Mouse (Mus musculus): ENCODE results near the gene Dock1. TPM values are rescaled to one million over a fixed set of nuclear protein-coding genes. Genes with fewer than 3 reads are reported as not detected.

Gene Dock1
- total RNA-seq, 1 experiment: 24.3 TPM

DNA sequence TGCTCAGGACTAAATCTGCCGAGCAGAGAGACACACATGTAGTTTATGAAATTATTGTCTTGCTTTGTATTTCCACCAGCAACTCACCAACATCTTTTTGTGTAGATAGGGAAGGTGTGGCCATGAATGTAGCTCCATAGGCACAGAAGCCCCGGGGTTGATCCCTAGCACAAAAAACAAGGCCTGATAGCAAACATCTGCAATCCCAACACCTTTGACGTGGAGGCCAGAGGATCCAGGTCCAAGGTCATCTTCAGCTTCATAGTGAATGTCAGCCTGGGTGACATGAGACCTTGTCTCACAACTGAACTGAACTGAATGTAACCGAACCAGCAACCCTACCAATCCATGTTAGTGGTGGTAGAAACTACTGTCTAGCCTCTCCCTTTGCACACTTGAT, 116.7 kb downstream of the Dock1 start:
- Histone ChIP-seq H3K36me3 (ENCODE audit: control insufficient read depth, insufficient read depth, low read length, poor library complexity, severe bottlenecking) (no peaks in the 10 kb centered on the region), H3K27ac (ENCODE audit: insufficient read depth, low read depth, low read length, poor library complexity, severe bottlenecking) (no peak overlapping the region)

GRCm38 (mm10) chr7:134794889-134795288, 124.4 kb downstream of the Dock1 start:
- TF ChIP-seq CHD2 (IDR thresholded peaks at IDR 0.05; ENCODE audit: low read depth, low read length): no peak
- TF ChIP-seq HCFC1 (IDR thresholded peaks at IDR 0.05; ENCODE audit: borderline replicate concordance, insufficient read depth, low read length): no peak
- TF ChIP-seq ZNF384 (IDR thresholded peaks at IDR 0.05; ENCODE audit: low read depth, low read length): no peak
- TF ChIP-seq MAFK (IDR thresholded peaks at IDR 0.05; ENCODE audit: insufficient read depth, low read depth, low read length): no peak
- H3K36me3 ChIP-seq (ENCODE audit: control insufficient read depth, insufficient read depth, low read length, poor library complexity, severe bottlenecking): no peaks in the 10 kb centered on the region
- H3K4me1 ChIP-seq (ENCODE audit: control insufficient read depth in 2 of 2, insufficient read depth in 2 of 2, low read length in 2 of 2, poor library complexity in 1 of 2): no peaks in the 10 kb centered on the region
- no peak overlapping the region for H3K27ac ChIP-seq (ENCODE audit: insufficient read depth, low read depth, low read length, poor library complexity, severe bottlenecking)
- in situ Hi-C loops (cut with MboI; ENCODE audit: low sequenced_read_pairs in 2 of 2, unreplicated experiment in 2 of 2): no loop called here
- H3K4me3 ChIP-seq (ENCODE audit: insufficient read depth in 1 of 2, low read depth in 1 of 2, low read length in 2 of 2, poor library complexity in 1 of 2, severe bottlenecking in 1 of 2): no peak overlapping the region
- H3K9ac ChIP-seq (ENCODE audit: insufficient read depth, low read depth, low read length, poor library complexity, severe bottlenecking): no peak overlapping the region
- no peak for DNase-seq (ENCODE audit: low read depth, low spot score)
- H3K9me3 ChIP-seq (ENCODE audit: control insufficient read depth, insufficient read depth, low read depth, low read length): no peaks in the 10 kb centered on the region

More for the DNA sequence above, 116.7 kb downstream of the Dock1 start:
- no peak for TF ChIP-seq HCFC1 (IDR thresholded peaks at IDR 0.05; ENCODE audit: borderline replicate concordance, insufficient read depth, low read length)
- TF ChIP-seq ZNF384 (IDR thresholded peaks at IDR 0.05; ENCODE audit: low read depth, low read length): no peak
- TF ChIP-seq ZC3H11A (IDR thresholded peaks at IDR 0.05; ENCODE audit: borderline replicate concordance, low read depth, low read length): no peak
- no peak for TF ChIP-seq CHD2 (IDR thresholded peaks at IDR 0.05; ENCODE audit: low read depth, low read length)
- TF ChIP-seq MAFK (IDR thresholded peaks at IDR 0.05; ENCODE audit: insufficient read depth, low read depth, low read length): no peak
- H3K9me3 ChIP-seq (ENCODE audit: control insufficient read depth, insufficient read depth, low read depth, low read length): no peaks in the 10 kb centered on the region
- in situ Hi-C loops (cut with MboI; ENCODE audit: low sequenced_read_pairs in 2 of 2, unreplicated experiment in 2 of 2): no loop called here
- no peak for DNase-seq (ENCODE audit: low read depth, low spot score)
- no peaks in the 10 kb centered on the region for H3K4me1 ChIP-seq (ENCODE audit: control insufficient read depth in 2 of 2, insufficient read depth in 2 of 2, low read length in 2 of 2, poor library complexity in 1 of 2)
- H3K9ac ChIP-seq (ENCODE audit: insufficient read depth, low read depth, low read length, poor library complexity, severe bottlenecking): no peak overlapping the region
- H3K4me3 ChIP-seq (ENCODE audit: insufficient read depth in 1 of 2, low read depth in 1 of 2, low read length in 2 of 2, poor library complexity in 1 of 2, severe bottlenecking in 1 of 2): no peak overlapping the region

- H3K9me3 ChIP-seq (ENCODE audit: control insufficient read depth, insufficient read depth, low read depth, low read length): no peaks in the 10 kb centered on the region
- H3K9ac ChIP-seq (ENCODE audit: insufficient read depth, low read depth, low read length, poor library complexity, severe bottlenecking): no peak overlapping the region
- H3K27ac ChIP-seq (ENCODE audit: insufficient read depth, low read depth, low read length, poor library complexity, severe bottlenecking): no peak overlapping the region
- no peaks in the 10 kb centered on the region for H3K4me1 ChIP-seq (ENCODE audit: control insufficient read depth in 2 of 2, insufficient read depth in 2 of 2, low read length in 2 of 2, poor library complexity in 1 of 2)
- in situ Hi-C loops (cut with MboI; ENCODE audit: low sequenced_read_pairs in 2 of 2, unreplicated experiment in 2 of 2): no loop called here
- TF ChIP-seq ZNF384 (IDR thresholded peaks at IDR 0.05; ENCODE audit: low read depth, low read length) (no peak), ZC3H11A (IDR thresholded peaks at IDR 0.05; ENCODE audit: borderline replicate concordance, low read depth, low read length) (no peak), MAFK (IDR thresholded peaks at IDR 0.05; ENCODE audit: insufficient read depth, low read depth, low read length) (no peak)
- no peak overlapping the region for H3K4me3 ChIP-seq (ENCODE audit: insufficient read depth in 1 of 2, low read depth in 1 of 2, low read length in 2 of 2, poor library complexity in 1 of 2, severe bottlenecking in 1 of 2)
- 0 out of 2 replicates have a peak, but pooled peaks cover 2% of the 10 kb centered on the region for H3K36me3 ChIP-seq (ENCODE audit: control insufficient read depth, insufficient read depth, low read length, poor library complexity, severe bottlenecking)
- no peak for DNase-seq (ENCODE audit: low read depth, low spot score)
Measured at GRCm38 (mm10) chr7:134800079-134800478, 129.6 kb downstream of the Dock1 start.

DNA sequence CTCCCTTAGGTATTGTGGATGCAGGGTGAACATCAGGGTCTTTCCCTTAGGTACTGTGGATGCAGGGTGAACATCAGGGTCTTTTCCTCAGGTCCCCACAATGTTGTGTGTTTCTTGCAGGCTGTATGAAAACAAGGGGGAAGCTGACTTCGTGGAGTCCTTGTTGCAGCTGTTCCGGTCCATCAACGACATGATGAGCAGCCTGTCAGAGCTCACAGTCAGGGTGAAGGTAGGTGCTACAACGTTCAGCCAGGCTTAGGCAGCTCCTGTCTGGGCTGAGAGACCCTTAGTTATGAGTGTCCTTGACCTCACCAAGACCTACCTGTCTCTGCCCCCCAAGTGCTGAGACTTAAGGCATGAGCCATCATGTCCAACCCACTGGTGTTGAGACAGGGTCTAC, 134.0 kb downstream of the Dock1 start:
- no peaks in the 10 kb centered on the region for H3K9me3 ChIP-seq (ENCODE audit: control insufficient read depth, insufficient read depth, low read depth, low read length)
- TF ChIP-seq ZC3H11A (IDR thresholded peaks at IDR 0.05; ENCODE audit: borderline replicate concordance, low read depth, low read length): no peak
- TF ChIP-seq ZNF384 (IDR thresholded peaks at IDR 0.05; ENCODE audit: low read depth, low read length): no peak
- TF ChIP-seq CHD2 (IDR thresholded peaks at IDR 0.05; ENCODE audit: low read depth, low read length): no peak
- TF ChIP-seq MAFK (IDR thresholded peaks at IDR 0.05; ENCODE audit: insufficient read depth, low read depth, low read length): no peak
- TF ChIP-seq HCFC1 (IDR thresholded peaks at IDR 0.05; ENCODE audit: borderline replicate concordance, insufficient read depth, low read length): no peak
- no peak for DNase-seq (ENCODE audit: low read depth, low spot score)
- no peak overlapping the region for H3K4me3 ChIP-seq (ENCODE audit: insufficient read depth in 1 of 2, low read depth in 1 of 2, low read length in 2 of 2, poor library complexity in 1 of 2, severe bottlenecking in 1 of 2)
- peaks cover 3% of the 10 kb centered on the region for H3K36me3 ChIP-seq (ENCODE audit: control insufficient read depth, insufficient read depth, low read length, poor library complexity, severe bottlenecking)
- H3K9ac ChIP-seq (ENCODE audit: insufficient read depth, low read depth, low read length, poor library complexity, severe bottlenecking): no peak overlapping the region
- H3K27ac ChIP-seq (ENCODE audit: insufficient read depth, low read depth, low read length, poor library complexity, severe bottlenecking): no peak overlapping the region
- in situ Hi-C loops (cut with MboI; ENCODE audit: low sequenced_read_pairs in 2 of 2, unreplicated experiment in 2 of 2): no loop called here
- no peaks in the 10 kb centered on the region for H3K4me1 ChIP-seq (ENCODE audit: control insufficient read depth in 2 of 2, insufficient read depth in 2 of 2, low read length in 2 of 2, poor library complexity in 1 of 2)

DNA sequence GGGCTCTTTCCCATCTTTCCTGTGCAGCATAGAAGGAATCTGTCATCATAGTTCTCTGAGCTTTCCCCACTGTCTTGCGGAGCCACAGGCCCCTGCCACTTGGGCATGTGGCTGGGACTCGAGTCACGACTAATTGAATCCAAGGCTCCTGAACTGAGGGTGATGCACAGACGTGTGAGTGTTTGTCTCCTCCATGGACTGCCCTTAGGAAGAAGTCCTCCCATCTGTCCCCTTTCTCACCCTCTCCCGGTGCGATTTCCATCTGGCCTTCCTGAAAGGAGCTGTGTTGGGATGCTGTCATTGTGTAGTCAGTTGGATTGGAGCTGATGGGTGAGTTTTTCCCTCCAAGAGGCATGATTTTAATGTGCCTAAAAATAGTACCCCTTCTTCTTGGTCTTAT, 136.3 kb downstream of the Dock1 start:
- peaks cover 3% of the 10 kb centered on the region for H3K36me3 ChIP-seq (ENCODE audit: control insufficient read depth, insufficient read depth, low read length, poor library complexity, severe bottlenecking)
- H3K27ac ChIP-seq (ENCODE audit: insufficient read depth, low read depth, low read length, poor library complexity, severe bottlenecking): no peak overlapping the region
- no peak for TF ChIP-seq ZC3H11A (IDR thresholded peaks at IDR 0.05; ENCODE audit: borderline replicate concordance, low read depth, low read length)
- TF ChIP-seq MAFK (IDR thresholded peaks at IDR 0.05; ENCODE audit: insufficient read depth, low read depth, low read length): no peak
- TF ChIP-seq HCFC1 (IDR thresholded peaks at IDR 0.05; ENCODE audit: borderline replicate concordance, insufficient read depth, low read length): no peak
- TF ChIP-seq ZNF384 (IDR thresholded peaks at IDR 0.05; ENCODE audit: low read depth, low read length): no peak
- no peak for TF ChIP-seq CHD2 (IDR thresholded peaks at IDR 0.05; ENCODE audit: low read depth, low read length)
- no peaks in the 10 kb centered on the region for H3K9me3 ChIP-seq (ENCODE audit: control insufficient read depth, insufficient read depth, low read depth, low read length)
- H3K9ac ChIP-seq (ENCODE audit: insufficient read depth, low read depth, low read length, poor library complexity, severe bottlenecking): no peak overlapping the region
- DNase-seq (ENCODE audit: low read depth, low spot score): no peak
- H3K4me1 ChIP-seq (ENCODE audit: control insufficient read depth in 2 of 2, insufficient read depth in 2 of 2, low read length in 2 of 2, poor library complexity in 1 of 2): no peaks in the 10 kb centered on the region
- in situ Hi-C loops (cut with MboI; ENCODE audit: low sequenced_read_pairs in 2 of 2, unreplicated experiment in 2 of 2): no loop called here
- no peak overlapping the region for H3K4me3 ChIP-seq (ENCODE audit: insufficient read depth in 1 of 2, low read depth in 1 of 2, low read length in 2 of 2, poor library complexity in 1 of 2, severe bottlenecking in 1 of 2)

Data from ES-E14 (cell line).